ENCODE assay signal across 8 mouse cellular contexts in genomic region chr11:50026521-50027090, GRCm38 (mm10). TPM values are rescaled to one million over a fixed set of nuclear protein-coding genes. Genes with fewer than 3 reads are reported as not detected.
DNase-seq lines count a peak whose midpoint lies in the region; ATAC-seq lines count a peak whose summit lies in the region.

No protein-coding gene starts in this region.

- ATAC-seq in embryonic facial prominence, embryonic 14.5 days (ENCODE audit: low read depth), result no peak
- ATAC-seq in intestine, embryonic 14.5 days (replicated peaks; ENCODE audit: low FRiP score, low TSS enrichment, low read depth), result no peak
- ATAC-seq in midbrain, embryonic 12.5 days (ENCODE audit: low FRiP score, low read depth), result no peak

- H3K4me3 ChIP-seq in embryonic facial prominence, embryonic 14.5 days (ENCODE audit: low read depth, low read length), result peak overlapping the region; percentile 95
- H3K4me3 ChIP-seq in intestine, embryonic 14.5 days (ENCODE audit: low read depth, low read length), result peak overlapping the region; percentile 92
- peak overlapping the region; percentile 78 for H3K4me3 ChIP-seq in midbrain, embryonic 12.5 days

- peak; percentile 34 for DNase-seq in cerebellum, adult 9-10 months
- DNase-seq in cerebellum, adult 9-11 months, result no peak
- DNase-seq in embryonic facial prominence, embryonic 14.5 days (ENCODE audit: low spot score), result no peak
- no peak for DNase-seq in intestine, embryonic 14.5 days (ENCODE audit: low spot score)
- no peak for DNase-seq in adipocyte (ENCODE audit: low spot score)
- DNase-seq in gastrocnemius, postnatal 10 days, result no peak
- no peak for DNase-seq in thymus, postnatal 4 days

- no peaks in the 10 kb centered on the region for H3K27me3 ChIP-seq in embryonic facial prominence, embryonic 14.5 days (replicated peaks; ENCODE audit: control insufficient read depth, insufficient read depth, low read length)
- H3K27me3 ChIP-seq in intestine, embryonic 14.5 days (replicated peaks; ENCODE audit: control insufficient read depth, insufficient read depth, low read length), result 0 out of 2 replicates have a peak, but pooled peaks cover 4% of the 10 kb centered on the region
- peaks cover 19% of the 10 kb centered on the region for H3K27me3 ChIP-seq in midbrain, embryonic 12.5 days

- no peaks in the 10 kb centered on the region for H3K36me3 ChIP-seq in embryonic facial prominence, embryonic 14.5 days (ENCODE audit: control insufficient read depth, insufficient read depth, low read length)
- no peaks in the 10 kb centered on the region for H3K36me3 ChIP-seq in intestine, embryonic 14.5 days (ENCODE audit: control insufficient read depth, insufficient read depth, low read length)
- no peaks in the 10 kb centered on the region for H3K36me3 ChIP-seq in midbrain, embryonic 12.5 days

- WGBS in embryonic facial prominence, embryonic 14.5 days, result 20% methylated on average over 3 of the region's 3 CpGs
- WGBS in intestine, embryonic 14.5 days, result 33% methylated on average over 3 of the region's 3 CpGs
- WGBS in midbrain, embryonic 12.5 days, result 45% methylated on average over 3 of the region's 3 CpGs

- H3K9me3 ChIP-seq in embryonic facial prominence, embryonic 14.5 days (ENCODE audit: control insufficient read depth, low read length), result no peaks in the 10 kb centered on the region
- no peaks in the 10 kb centered on the region for H3K9me3 ChIP-seq in intestine, embryonic 14.5 days (ENCODE audit: control insufficient read depth, low read length)
- no peaks in the 10 kb centered on the region for H3K9me3 ChIP-seq in midbrain, embryonic 12.5 days

- H3K27ac ChIP-seq in embryonic facial prominence, embryonic 14.5 days (replicated peaks; ENCODE audit: low read depth, low read length), result no peak overlapping the region
- H3K27ac ChIP-seq in intestine, embryonic 14.5 days (ENCODE audit: low read depth), result no peak overlapping the region
- H3K27ac ChIP-seq in midbrain, embryonic 12.5 days (replicated peaks), result no peak overlapping the region

- peaks cover 18% of the 10 kb centered on the region for H3K4me1 ChIP-seq in embryonic facial prominence, embryonic 14.5 days (ENCODE audit: control insufficient read depth, insufficient read depth, low read length)
- peaks cover 4% of the 10 kb centered on the region; the same call in 1 of the 2 replicates for H3K4me1 ChIP-seq in intestine, embryonic 14.5 days (replicated peaks; ENCODE audit: control insufficient read depth, insufficient read depth, low read length)
- H3K4me1 ChIP-seq in midbrain, embryonic 12.5 days, result peaks cover 30% of the 10 kb centered on the region

- peak overlapping the region; percentile 97 for H3K9ac ChIP-seq in embryonic facial prominence, embryonic 14.5 days (ENCODE audit: low read depth, low read length)
- peak overlapping the region; percentile 90; the same call in 1 of the 2 replicates for H3K9ac ChIP-seq in intestine, embryonic 14.5 days (ENCODE audit: low read length)
- H3K9ac ChIP-seq in midbrain, embryonic 12.5 days (replicated peaks), result peak overlapping the region; percentile 95

- H3K4me2 ChIP-seq in embryonic facial prominence, embryonic 14.5 days (ENCODE audit: low read depth, low read length), result peak overlapping the region; percentile 81
- H3K4me2 ChIP-seq in intestine, embryonic 14.5 days (ENCODE audit: low read length), result peak overlapping the region; percentile 60
- peak overlapping the region; percentile 62 for H3K4me2 ChIP-seq in midbrain, embryonic 12.5 days (replicated peaks)

RNA-seq across cellular contexts. Expression of gene Rnf130, which starts 1.5 kb away (rescaled TPM):
- polyA plus RNA-seq in embryonic facial prominence, embryonic 14.5 days (2014; fragmentation: Nextera tagmentation; extraction: Ambion mirVana), result 75.5 and 80.3 TPM in 2 replicates
- polyA plus RNA-seq in intestine, embryonic 14.5 days (2014; fragmentation: Nextera tagmentation; extraction: Ambion mirVana), result 44.5 and 50.0 TPM in 2 replicates
- polyA plus RNA-seq in midbrain, embryonic 12.5 days (2016; fragmentation: Nextera tagmentation; extraction: Ambion mirVana), result 83.4 and 91.3 TPM in 2 replicates
- total RNA-seq in gastrocnemius, postnatal 10 days (2021), result 10 to 100 TPM; 35.7 to 37.4 TPM
